Mouse (Mus musculus) urinary bladder, postnatal 25 days (tissue): Measurements from ENCODE around the gene Mrm2.
A peak's percentile ranks its signal among the peaks of the same experiment; 100 is the strongest.
"Not testable (repeated sequence)": the region's sequence is repeated elsewhere in the genome, so short reads cannot be mapped to it uniquely, and the experiment has no call there.

Source experiments
- DNase-seq: peaks from one replicate; pipeline ENCODE4 v3.0.0; 2022; ENCODE audit warnings: low spot score

The Mrm2 gene

GRCm38 (mm10) chr5:140331615-140332512 is at the start of gene Mrm2:
TSS of gene Mrm2 (minus strand) at chr5:140331898.
- DNase-seq, result peak; percentile 83

GRCm38 (mm10) chr5:140381156-140381555 is 49.5 kb upstream of the Mrm2 start:
- no peak for DNase-seq

GRCm38 (mm10) chr5:140379299-140379698 is 47.6 kb upstream of the Mrm2 start:
- no peak for DNase-seq

- DNase-seq, result no peak
These were observed 46.6 kb upstream of the Mrm2 start for GRCm38 (mm10) chr5:140378121-140378853.

GRCm38 (mm10) chr5:140375249-140375829 is 43.6 kb upstream of the Mrm2 start:
- no peak for DNase-seq

- DNase-seq, result no peak
These were observed 42.5 kb upstream of the Mrm2 start for GRCm38 (mm10) chr5:140374226-140374625.

- DNase-seq, result no peak
These were observed 42.0 kb upstream of the Mrm2 start for GRCm38 (mm10) chr5:140373711-140374110.

- no peak for DNase-seq
These were observed 40.0 kb upstream of the Mrm2 start for GRCm38 (mm10) chr5:140371671-140372070.

- DNase-seq, result no peak
These were observed 39.0 kb upstream of the Mrm2 start for GRCm38 (mm10) chr5:140370446-140371254.

GRCm38 (mm10) chr5:140369466-140369865 is 37.8 kb upstream of the Mrm2 start:
- DNase-seq, result no peak

- peak; percentile 31 for DNase-seq
These were observed 37.2 kb upstream of the Mrm2 start for GRCm38 (mm10) chr5:140368926-140369325.

- DNase-seq, result not testable (repeated sequence)
These were observed 36.4 kb upstream of the Mrm2 start for GRCm38 (mm10) chr5:140368126-140368525.

GRCm38 (mm10) chr5:140364415-140364814 is 32.7 kb upstream of the Mrm2 start:
- no peak for DNase-seq

GRCm38 (mm10) chr5:140359930-140360674 is 28.4 kb upstream of the Mrm2 start:
- no peak for DNase-seq

GRCm38 (mm10) chr5:140357466-140357865 is 25.8 kb upstream of the Mrm2 start:
- DNase-seq, result no peak

- DNase-seq, result no peak
These were observed 24.2 kb upstream of the Mrm2 start for GRCm38 (mm10) chr5:140355934-140356333.

GRCm38 (mm10) chr5:140352352-140352751 is 20.7 kb upstream of the Mrm2 start:
- no peak for DNase-seq

- DNase-seq, result no peak
These were observed 19.2 kb upstream of the Mrm2 start for GRCm38 (mm10) chr5:140350731-140351497.

GRCm38 (mm10) chr5:140349882-140350281 is 18.2 kb upstream of the Mrm2 start:
- DNase-seq, result no peak

- no peak for DNase-seq
These were observed 14.4 kb upstream of the Mrm2 start for GRCm38 (mm10) chr5:140346050-140346449.
